Mouse (Mus musculus) liver, embryonic 16.5 days (tissue): ENCODE data around the gene Il9r. TPM values are rescaled to one million over a fixed set of nuclear protein-coding genes. Genes with fewer than 3 reads are reported as not detected.
A peak's percentile ranks its signal among the peaks of the same experiment; 100 is the strongest.

ENCODE experiments used
- ATAC-seq: fragments of 200-750 bp; cut with Nextera tagmentation; 2 replicates; pipeline ENCODE4 v1.8.0; 2017; ENCODE audit warnings: low read depth, mild to moderate bottlenecking, moderate number of reproducible peaks, moderate library complexity
- H3K27ac ChIP-seq: fragments of 300-500 bp; sonication (generic); 2 replicates; pipeline ENCODE4 v1.5.1; 2014; ENCODE audit warnings: mild to moderate bottlenecking, low read length
- H3K27me3 ChIP-seq: fragments of 300-500 bp; sonication (generic); 2 replicates; pipeline ENCODE4 v1.6.1; 2014; ENCODE audit warnings: low read depth, low read length, mixed read lengths; ENCODE audit not compliant: control insufficient read depth, insufficient read depth
- H3K36me3 ChIP-seq: fragments of 300-500 bp; sonication (generic); 2 replicates; pipeline ENCODE4 v1.6.1; 2014; ENCODE audit warnings: mild to moderate bottlenecking; ENCODE audit not compliant: control insufficient read depth, insufficient read depth
- H3K4me1 ChIP-seq: fragments of 300-500 bp; sonication (generic); 2 replicates; pipeline ENCODE4 v1.6.1; 2014; ENCODE audit warnings: low read depth, low read length, mixed read lengths; ENCODE audit not compliant: control insufficient read depth
- H3K4me2 ChIP-seq: fragments of 300-500 bp; sonication (generic); 2 replicates; pipeline ENCODE4 v1.6.1; 2014; ENCODE audit warnings: low read depth, low read length, mixed read lengths
- H3K4me3 ChIP-seq: fragments of 300-500 bp; sonication (generic); 2 replicates; pipeline ENCODE4 v1.5.1; 2014; ENCODE audit warnings: low read depth, mild to moderate bottlenecking, low read length
- H3K9ac ChIP-seq: fragments of 300-500 bp; sonication (generic); 2 replicates; pipeline ENCODE4 v1.6.1; 2014; ENCODE audit warnings: low read depth, low read length
- H3K9me3 ChIP-seq: fragments of 300-500 bp; sonication (generic); replicated peaks from 2 replicates; pipeline ENCODE4 v1.6.1; 2016; ENCODE audit warnings: low read length; ENCODE audit not compliant: control insufficient read depth
- WGBS: fragments of 180-500 bp; shearing (Covaris S2); extraction: QIAGEN DNeasy Blood & Tissue Kit; methylation state at CpG from one replicate; pipeline ENCODE4 v1.1.7; 2014; ENCODE audit not compliant: insufficient replicate concordance; 5-methylcytosine and 5-hydroxymethylcytosine counted together
- polyA plus RNA-seq: library from polyadenylated mRNA; unstranded; fragments of >200 nt; fragmentation: Nextera tagmentation; extraction: Ambion mirVana; gene quantifications from 2 replicates; pipeline ENCODE4 v1.2.1, GENCODE M21; 2015

Gene Il9r
- polyA plus RNA-seq, 1 experiment from 2014 or later, result not detected

DNA sequence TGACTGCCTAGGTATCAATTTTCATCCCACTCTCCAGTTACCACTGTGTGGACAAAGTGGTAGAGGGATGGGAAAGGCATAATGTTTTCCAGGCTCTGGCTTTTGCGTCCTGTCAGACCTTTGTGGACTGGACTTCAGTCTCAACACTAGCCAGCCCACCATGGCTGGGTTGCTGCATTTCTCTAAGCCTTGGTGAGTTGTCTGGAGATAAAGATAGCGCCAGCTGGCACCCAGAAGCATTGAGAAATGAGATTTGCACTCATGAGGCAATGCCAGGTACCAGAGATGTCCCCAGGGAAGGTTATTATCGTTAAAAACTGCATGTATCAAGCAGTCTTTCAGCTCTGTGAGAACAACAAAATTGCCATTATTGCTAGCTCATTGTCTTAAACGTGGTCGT is 57.3 kb downstream of the Il9r start:
- H3K4me1 ChIP-seq, result no peaks in the 10 kb centered on the region
- H3K4me3 ChIP-seq, result no peak overlapping the region
- WGBS, result 60% methylated on average over 5 of the region's 5 CpGs
- ATAC-seq, result no peak
- no peaks in the 10 kb centered on the region for H3K36me3 ChIP-seq
- H3K27me3 ChIP-seq, result no peaks in the 10 kb centered on the region
- no peak overlapping the region for H3K9ac ChIP-seq
- no peaks in the 10 kb centered on the region for H3K9me3 ChIP-seq
- no peak overlapping the region for H3K27ac ChIP-seq
- H3K4me2 ChIP-seq, result no peak overlapping the region

DNA sequence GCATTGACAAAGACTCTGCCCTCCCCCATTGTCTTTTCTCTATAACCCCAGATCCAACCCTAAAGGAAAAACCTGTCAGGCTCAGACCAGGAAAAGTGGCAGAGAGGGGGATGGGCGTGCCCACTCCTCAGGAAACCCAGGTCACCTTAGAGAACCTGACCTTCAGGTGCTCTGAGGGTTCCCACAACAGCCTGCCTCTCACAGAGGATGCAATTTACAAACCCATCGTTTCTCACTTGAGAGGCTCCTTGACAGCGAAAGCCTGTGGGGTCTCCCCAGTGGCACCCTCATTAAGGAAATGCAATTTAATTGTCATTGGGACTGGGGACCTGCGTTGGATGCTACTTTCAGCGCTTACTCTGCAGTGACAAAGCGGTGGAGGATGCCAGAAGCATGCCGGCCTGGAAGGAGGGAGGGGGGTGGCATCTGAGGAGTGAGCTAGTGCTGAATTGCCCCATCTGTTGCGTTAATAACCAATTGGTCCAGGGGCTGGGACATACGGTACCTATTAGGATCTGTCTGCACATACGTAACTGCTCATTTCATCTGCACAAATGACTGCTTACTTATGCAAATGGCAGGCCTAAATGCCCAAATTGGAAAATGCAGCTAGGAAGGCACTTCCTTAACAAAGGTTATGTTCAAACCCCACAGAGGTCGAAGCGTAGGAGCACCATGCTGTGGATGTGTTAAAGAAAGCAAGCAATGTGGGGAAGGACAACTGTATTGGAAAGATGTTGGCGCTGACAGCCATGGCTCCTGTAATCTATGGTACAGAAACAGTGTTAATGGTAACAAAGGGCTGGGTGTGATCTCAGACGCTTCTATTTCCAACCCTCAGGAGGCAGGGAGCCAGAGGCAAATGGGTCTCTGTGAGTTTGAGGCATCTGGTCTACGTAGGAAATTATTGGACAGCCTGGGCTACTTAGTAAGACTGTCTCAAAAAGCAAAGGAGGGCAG is 58.2 kb downstream of the Il9r start:
- H3K4me3 ChIP-seq, result no peak overlapping the region
- WGBS, result 60% methylated on average over 15 of the region's 15 CpGs

DNA sequence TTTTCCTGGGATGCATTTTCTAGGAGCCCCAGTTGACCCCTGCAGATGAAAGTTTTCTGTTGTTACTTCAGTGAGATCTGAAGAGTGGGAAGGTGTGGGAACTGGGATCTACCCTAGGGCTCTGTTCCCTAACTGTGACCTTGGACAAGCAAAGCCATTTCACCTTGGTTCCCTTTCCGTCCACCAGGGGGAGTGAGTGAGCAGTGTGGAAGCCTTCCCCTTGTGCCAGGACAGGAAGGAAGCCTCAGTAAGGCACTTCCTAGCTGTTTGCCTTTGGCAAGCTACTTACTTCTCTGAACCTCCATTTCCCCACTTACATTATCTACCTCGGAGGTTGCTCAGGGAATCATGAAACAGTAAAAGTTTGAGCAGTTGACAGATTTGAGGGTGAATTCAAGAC is 59.0 kb downstream of the Il9r start:
- H3K9me3 ChIP-seq, result no peaks in the 10 kb centered on the region
- H3K36me3 ChIP-seq, result no peaks in the 10 kb centered on the region
- ATAC-seq, result no peak
- H3K4me2 ChIP-seq, result no peak overlapping the region
- H3K9ac ChIP-seq, result no peak overlapping the region
- H3K4me3 ChIP-seq, result no peak overlapping the region
- no peaks in the 10 kb centered on the region for H3K27me3 ChIP-seq
- WGBS, result 6% methylated on average over 2 of the region's 2 CpGs
- H3K27ac ChIP-seq, result no peak overlapping the region
- no peaks in the 10 kb centered on the region for H3K4me1 ChIP-seq

More for the DNA sequence above, 58.2 kb downstream of the Il9r start:
- Histone ChIP-seq H3K4me1 (no peaks in the 10 kb centered on the region), H3K36me3 (no peaks in the 10 kb centered on the region), H3K27ac (no peak overlapping the region), H3K27me3 (no peaks in the 10 kb centered on the region), H3K4me2 (no peak overlapping the region), H3K9me3 (no peaks in the 10 kb centered on the region), H3K9ac (no peak overlapping the region)
- ATAC-seq, result no peak

DNA sequence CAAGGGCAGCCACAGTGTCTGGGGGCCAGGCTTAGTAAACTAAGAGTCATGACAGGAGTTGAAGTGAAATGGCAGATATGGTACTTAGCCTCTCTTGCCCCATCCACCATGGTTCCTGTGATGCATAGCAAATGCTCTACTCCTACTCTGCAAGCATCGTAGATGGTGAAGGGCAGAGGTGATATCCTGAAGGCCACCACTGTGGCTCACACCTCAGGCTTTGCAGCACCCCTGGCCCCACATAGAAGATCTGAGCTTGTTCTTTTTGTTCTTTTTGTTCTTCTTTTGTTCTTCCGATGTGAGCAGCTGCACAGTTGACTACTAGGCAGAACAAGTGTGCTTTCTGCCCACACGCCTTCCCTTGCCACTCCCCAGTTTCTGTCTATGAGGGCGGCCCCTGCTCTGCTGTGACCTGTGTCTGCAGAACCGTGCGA is 60.5 kb downstream of the Il9r start:
- no peak overlapping the region for H3K9ac ChIP-seq
- no peak overlapping the region for H3K4me2 ChIP-seq
- no peaks in the 10 kb centered on the region for H3K36me3 ChIP-seq
- H3K9me3 ChIP-seq, result no peaks in the 10 kb centered on the region
- no peak overlapping the region for H3K27ac ChIP-seq
- no peak for ATAC-seq
- H3K4me3 ChIP-seq, result no peak overlapping the region
- 56% methylated on average over 6 of the region's 6 CpGs for WGBS
- H3K4me1 ChIP-seq, result no peaks in the 10 kb centered on the region
- H3K27me3 ChIP-seq, result no peaks in the 10 kb centered on the region

DNA sequence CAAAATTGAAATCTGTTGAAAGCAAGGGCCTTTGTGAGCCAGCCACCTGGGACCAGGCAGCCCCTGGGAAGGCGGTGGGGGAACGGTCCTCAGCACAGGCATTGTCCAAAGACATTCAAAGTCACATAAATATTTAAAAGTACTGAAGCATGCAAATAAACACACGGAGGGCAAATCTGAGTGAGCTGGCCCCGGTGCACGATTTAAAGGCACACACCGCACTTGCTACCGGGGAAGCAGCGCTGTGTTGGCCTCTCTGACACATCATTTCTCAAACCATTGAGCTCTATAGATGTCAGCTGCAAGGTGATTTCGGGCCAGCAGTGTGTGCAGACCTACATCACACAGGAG is 61.5 kb downstream of the Il9r start:
- Histone ChIP-seq H3K27ac (no peak overlapping the region), H3K27me3 (no peaks in the 10 kb centered on the region), H3K4me3 (no peak overlapping the region), H3K9me3 (no peaks in the 10 kb centered on the region), H3K36me3 (no peaks in the 10 kb centered on the region), H3K9ac (no peak overlapping the region), H3K4me1 (no peaks in the 10 kb centered on the region), H3K4me2 (peak overlapping the region; percentile 3)
- no peak for ATAC-seq
- WGBS, result 52% methylated on average over 9 of the region's 9 CpGs

DNA sequence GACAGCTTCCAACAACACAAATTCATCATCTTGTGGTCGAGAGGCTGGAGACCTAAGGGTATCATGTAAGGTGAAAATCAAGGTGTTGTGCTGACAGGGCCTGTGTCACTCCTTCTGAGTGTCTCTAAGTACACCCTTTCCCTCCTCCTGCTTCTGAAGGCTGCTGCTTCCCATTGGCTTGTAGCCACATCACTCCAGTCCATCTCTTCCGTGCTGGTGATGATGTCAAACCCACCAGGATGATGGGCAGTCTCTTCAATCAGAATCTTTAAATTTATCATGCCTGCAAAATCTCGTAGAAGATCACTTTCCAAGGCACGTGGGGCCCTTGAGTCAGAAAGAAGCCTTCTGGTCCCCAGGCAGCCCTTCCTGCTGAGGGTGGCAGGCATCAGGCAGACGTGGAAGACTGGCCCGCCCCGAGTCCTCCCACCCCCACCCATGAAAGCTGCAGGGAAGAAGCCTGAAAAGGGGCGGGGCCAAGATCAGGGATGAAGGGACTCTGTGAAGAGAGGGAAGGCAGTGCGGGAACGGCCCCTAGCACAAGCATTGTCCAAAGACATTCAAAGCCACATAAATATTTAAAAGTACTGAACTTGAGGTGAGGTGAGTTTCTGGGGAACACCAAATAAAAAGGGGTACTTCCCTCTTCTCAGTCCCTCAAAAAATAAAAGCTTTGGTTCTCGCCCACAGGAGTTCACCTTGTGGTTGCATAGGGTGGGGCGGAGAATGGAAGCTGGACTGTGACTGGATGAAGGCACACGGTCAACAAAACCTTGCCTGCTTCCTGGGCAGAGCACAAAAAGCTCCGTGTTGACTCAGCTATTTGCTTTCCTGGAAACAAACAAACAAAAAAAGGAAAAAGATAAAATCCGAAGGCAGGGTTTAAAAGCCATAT is 62.1 kb downstream of the Il9r start:
- Histone ChIP-seq H3K27me3 (no peaks in the 10 kb centered on the region), H3K4me3 (no peak overlapping the region), H3K4me1 (no peaks in the 10 kb centered on the region), H3K27ac (no peak overlapping the region), H3K9ac (no peak overlapping the region), H3K4me2 (peak overlapping the region; percentile 3), H3K9me3 (no peaks in the 10 kb centered on the region), H3K36me3 (no peaks in the 10 kb centered on the region)
- 22% methylated on average over 15 of the region's 15 CpGs for WGBS
- ATAC-seq, result no peak

Other genes starting within 250 kb of the Il9r start
- not detected in 2 replicates for gene 4930524B15Rik, start 234.7 kb downstream of the Il9r start, polyA plus RNA-seq
- 0.19 TPM in 1 of 2 replicates, not detected in the other for gene Nsg2, start 199.8 kb downstream of the Il9r start, polyA plus RNA-seq
- gene Snrnp25, start 5.1 kb upstream of the Il9r start, polyA plus RNA-seq, result 58.1 and 63.4 TPM in 2 replicates
- 5.8 and 6.5 TPM in 2 replicates for gene Rhbdf1, start 22.0 kb upstream of the Il9r start, polyA plus RNA-seq
- gene Mpg, start 26.2 kb upstream of the Il9r start, polyA plus RNA-seq, result 18.5 and 19.6 TPM in 2 replicates
- 30.8 and 31.5 TPM in 2 replicates for gene Nprl3, start 67.4 kb upstream of the Il9r start, polyA plus RNA-seq
- gene Hba-x, start 76.1 kb upstream of the Il9r start, polyA plus RNA-seq, result 43.7 and 47.4 TPM in 2 replicates
- gene Hba-a1, start 83.2 kb upstream of the Il9r start, polyA plus RNA-seq, result 72,809 and 72,929 TPM in 2 replicates
- gene Hbq1b, start 86.7 kb upstream of the Il9r start, polyA plus RNA-seq, result 158 and 159 TPM in 2 replicates
- 165,200 and 165,281 TPM in 2 replicates for gene Hba-a2, start 96.2 kb upstream of the Il9r start, polyA plus RNA-seq
- 6.4 and 7.3 TPM in 2 replicates for gene Hbq1a, start 99.8 kb upstream of the Il9r start, polyA plus RNA-seq
- gene Sh3pxd2b, start 147.5 kb upstream of the Il9r start, polyA plus RNA-seq, result 0.82 and 1.3 TPM in 2 replicates